Mouse (Mus musculus): ENCODE results near the gene Gm49392. TPM values are rescaled to one million over a fixed set of nuclear protein-coding genes. Genes with fewer than 3 reads are reported as not detected.

Gene Gm49392
- polyA plus RNA-seq, 1 experiment from 2014 or later = not detected

DNA sequence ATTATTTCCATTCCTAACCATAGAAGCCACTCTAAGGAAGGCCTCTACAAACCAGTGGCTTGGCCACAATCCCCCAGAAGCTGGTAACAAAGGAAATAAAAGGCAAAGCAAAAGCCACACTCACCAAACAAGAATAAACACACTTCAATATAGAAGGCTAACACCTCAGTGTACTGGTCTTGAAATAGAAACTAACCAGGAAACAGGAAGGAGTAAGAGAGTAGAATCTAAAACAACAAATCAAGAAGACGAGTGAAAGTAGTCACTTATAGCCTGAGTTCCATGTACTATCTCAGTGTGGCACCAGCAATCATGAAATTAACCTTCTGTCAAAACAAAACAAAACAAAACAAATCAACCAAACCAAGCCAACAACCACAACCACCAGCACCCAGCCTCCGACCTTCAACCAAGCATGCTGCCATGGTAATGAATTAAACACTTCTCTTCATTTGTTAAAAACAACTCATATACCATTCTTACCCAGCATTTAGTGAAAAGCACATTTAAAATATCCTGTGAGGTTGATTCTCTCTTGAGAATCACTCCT lies 57.3 kb downstream of the Gm49392 start:
- H3K4me1 ChIP-seq = no peaks in the 10 kb centered on the region
- H3K27ac ChIP-seq (replicated peaks) = no peak overlapping the region
- no peaks in the 10 kb centered on the region for H3K36me3 ChIP-seq
- no peak overlapping the region for H3K4me3 ChIP-seq
- no peak overlapping the region for H3K4me2 ChIP-seq (replicated peaks)
- H3K9ac ChIP-seq (replicated peaks) = no peak overlapping the region
- no peak for ATAC-seq (ENCODE audit: low FRiP score, low read depth)
- H3K9me3 ChIP-seq = no peaks in the 10 kb centered on the region
- 87% methylated on average over 2 of the region's 2 CpGs for WGBS
- H3K27me3 ChIP-seq = no peaks in the 10 kb centered on the region

DNA sequence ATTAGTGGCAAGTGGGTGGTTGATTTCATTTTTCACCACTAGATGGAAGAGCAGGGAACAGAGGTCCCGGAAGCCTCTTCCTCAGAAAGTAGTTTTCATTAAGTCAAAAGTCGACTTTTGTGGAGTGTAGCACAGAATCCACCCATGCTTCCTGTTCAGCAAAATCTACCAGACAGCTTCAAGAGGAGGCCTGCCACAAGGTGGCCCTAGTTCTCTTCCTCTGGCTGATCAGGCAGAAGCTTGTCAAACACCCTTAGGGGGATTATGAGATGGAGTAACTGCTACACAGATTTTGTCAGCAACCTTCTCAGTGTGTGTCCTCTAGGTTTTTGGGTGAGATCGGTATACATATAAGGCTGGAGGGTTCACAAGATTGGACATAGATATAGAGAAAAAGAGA lies 70.6 kb downstream of the Gm49392 start:
- H3K27ac ChIP-seq (replicated peaks) = no peak overlapping the region
- no peak overlapping the region for H3K9ac ChIP-seq (replicated peaks)
- H3K4me2 ChIP-seq (replicated peaks) = no peak overlapping the region
- no peak overlapping the region for H3K4me3 ChIP-seq
- no peaks in the 10 kb centered on the region for H3K27me3 ChIP-seq
- no peaks in the 10 kb centered on the region for H3K9me3 ChIP-seq
- no peak for ATAC-seq (ENCODE audit: low FRiP score, low read depth)
- 61% methylated on average over 3 of the region's 3 CpGs for WGBS
- H3K36me3 ChIP-seq = no peaks in the 10 kb centered on the region
- H3K4me1 ChIP-seq = no peaks in the 10 kb centered on the region

- Histone ChIP-seq H3K36me3 (no peaks in the 10 kb centered on the region), H3K9me3 (no peaks in the 10 kb centered on the region), H3K4me3 (no peak overlapping the region), H3K27ac (replicated peaks) (no peak overlapping the region), H3K4me1 (no peaks in the 10 kb centered on the region), H3K27me3 (no peaks in the 10 kb centered on the region), H3K9ac (replicated peaks) (no peak overlapping the region), H3K4me2 (replicated peaks) (no peak overlapping the region)
- ATAC-seq (ENCODE audit: low FRiP score, low read depth) = no peak
- WGBS = 62% methylated on average over 3 of the region's 3 CpGs
Measured at GRCm38 (mm10) chr13:60820486-60821175, 76.1 kb downstream of the Gm49392 start.

DNA sequence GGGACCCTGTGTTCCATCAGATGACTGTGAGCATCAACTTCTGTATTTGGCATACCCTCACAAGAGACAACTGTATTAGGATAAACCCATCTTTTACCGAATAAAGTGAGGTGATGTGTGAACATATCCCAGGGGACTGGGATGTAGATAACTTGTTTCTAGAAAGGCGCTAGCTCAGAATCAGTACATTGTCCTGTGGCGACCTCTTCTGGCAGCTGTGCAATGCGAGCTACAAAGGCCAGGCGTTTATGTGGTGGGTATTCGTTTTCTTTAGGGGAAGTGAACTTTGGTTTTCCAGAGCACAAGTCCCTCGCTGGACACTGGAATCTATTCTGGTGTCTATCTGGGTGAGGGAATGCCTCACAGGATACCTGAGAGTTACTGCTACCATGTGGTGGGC lies 77.2 kb downstream of the Gm49392 start:
- Histone ChIP-seq H3K36me3 (no peaks in the 10 kb centered on the region), H3K9ac (replicated peaks) (no peak overlapping the region), H3K9me3 (no peaks in the 10 kb centered on the region), H3K4me1 (no peaks in the 10 kb centered on the region), H3K27ac (replicated peaks) (no peak overlapping the region), H3K4me2 (replicated peaks) (no peak overlapping the region), H3K4me3 (no peak overlapping the region), H3K27me3 (no peaks in the 10 kb centered on the region)
- WGBS = 13% methylated on average over 7 of the region's 7 CpGs
- ATAC-seq (ENCODE audit: low FRiP score, low read depth) = no peak

DNA sequence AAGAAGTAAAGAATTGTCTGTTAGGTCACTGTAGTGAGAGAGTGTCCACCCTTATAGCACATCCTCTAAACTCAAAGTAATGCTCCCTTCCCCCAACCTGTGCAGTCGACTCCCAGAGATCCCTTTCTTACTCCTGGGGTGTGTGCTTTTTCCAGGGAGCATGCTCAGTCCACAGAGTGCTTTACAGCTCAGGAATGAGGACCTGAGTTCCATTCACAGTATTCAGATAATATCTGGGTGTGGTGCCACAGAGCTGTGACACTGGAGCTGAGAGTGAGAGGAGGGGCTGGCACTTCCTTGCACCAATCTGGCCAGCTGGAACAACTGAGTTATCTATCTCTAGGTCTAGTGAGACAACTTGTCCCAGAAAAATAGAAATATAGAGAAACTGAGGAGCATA lies 83.0 kb downstream of the Gm49392 start:
- no peaks in the 10 kb centered on the region for H3K36me3 ChIP-seq
- H3K4me1 ChIP-seq = no peaks in the 10 kb centered on the region
- ATAC-seq (ENCODE audit: low FRiP score, low read depth) = no peak
- H3K9me3 ChIP-seq = no peaks in the 10 kb centered on the region
- H3K4me2 ChIP-seq (replicated peaks) = no peak overlapping the region
- no peaks in the 10 kb centered on the region for H3K27me3 ChIP-seq
- H3K27ac ChIP-seq (replicated peaks) = no peak overlapping the region
- H3K9ac ChIP-seq (replicated peaks) = no peak overlapping the region
- WGBS = 60% methylated on average over 1 of the region's 1 CpGs
- H3K4me3 ChIP-seq = no peak overlapping the region

GRCm38 (mm10) chr13:60812768-60813167 lies 83.9 kb downstream of the Gm49392 start:
- Histone ChIP-seq H3K36me3 (no peaks in the 10 kb centered on the region), H3K27me3 (no peaks in the 10 kb centered on the region), H3K4me3 (no peak overlapping the region), H3K9me3 (no peaks in the 10 kb centered on the region), H3K4me2 (replicated peaks) (no peak overlapping the region), H3K9ac (replicated peaks) (no peak overlapping the region), H3K4me1 (no peaks in the 10 kb centered on the region), H3K27ac (replicated peaks) (no peak overlapping the region)
- 86% methylated on average over 6 of the region's 6 CpGs for WGBS
- ATAC-seq (ENCODE audit: low FRiP score, low read depth) = no peak

DNA sequence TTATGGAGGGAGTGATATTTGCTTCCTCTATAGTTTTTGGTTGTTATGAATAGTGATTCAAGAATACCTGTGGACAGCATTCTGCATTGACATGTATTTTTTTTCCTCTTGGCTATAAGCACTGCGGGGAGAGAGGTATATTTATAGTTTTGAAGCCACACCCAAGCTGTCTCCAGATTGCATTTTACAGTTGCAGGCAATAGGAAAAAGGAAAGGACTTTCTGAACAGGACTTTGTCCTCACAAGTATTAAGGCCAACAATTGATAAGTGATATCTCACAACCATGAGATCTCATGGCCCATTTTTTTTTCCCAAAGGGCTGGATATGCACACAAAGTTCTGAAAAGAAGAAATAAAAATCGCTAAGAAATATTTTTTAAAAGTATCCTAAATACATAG lies 87.0 kb downstream of the Gm49392 start:
- no peak overlapping the region for H3K9ac ChIP-seq (replicated peaks)
- no peak overlapping the region for H3K27ac ChIP-seq (replicated peaks)
- 78% methylated on average over 2 of the region's 2 CpGs for WGBS
- H3K4me2 ChIP-seq (replicated peaks) = no peak overlapping the region
- H3K4me3 ChIP-seq = no peak overlapping the region
- ATAC-seq (ENCODE audit: low FRiP score, low read depth) = no peak
- H3K27me3 ChIP-seq = no peaks in the 10 kb centered on the region
- no peaks in the 10 kb centered on the region for H3K4me1 ChIP-seq
- H3K36me3 ChIP-seq = no peaks in the 10 kb centered on the region
- H3K9me3 ChIP-seq = no peaks in the 10 kb centered on the region

GRCm38 (mm10) chr13:60802749-60803148 lies 93.9 kb downstream of the Gm49392 start, which contains the start of gene Ctsll3:
Gene Ctsll3, minus strand, starts transcription at chr13:60802849.
- no peaks in the 10 kb centered on the region for H3K27me3 ChIP-seq
- H3K36me3 ChIP-seq = no peaks in the 10 kb centered on the region
- H3K27ac ChIP-seq (replicated peaks) = no peak within 1 kb of the TSS
- H3K4me1 ChIP-seq = no peaks in the 10 kb centered on the region
- 84% methylated on average over 1 of the region's 1 CpGs for WGBS
- H3K9me3 ChIP-seq = no peaks in the 10 kb centered on the region
- no peak within 1 kb of the TSS for H3K4me2 ChIP-seq (replicated peaks)
- no peak within 1 kb of the TSS for H3K4me3 ChIP-seq
- ATAC-seq (ENCODE audit: low FRiP score, low read depth) = no peak
- no peak within 1 kb of the TSS for H3K9ac ChIP-seq (replicated peaks)

Other genes starting within 250 kb of the Gm49392 start
- not detected in 2 replicates for gene BC051665, start 110.5 kb downstream of the Gm49392 start, polyA plus RNA-seq (2016; fragmentation: Nextera tagmentation; extraction: Ambion mirVana)
- not detected in 2 replicates for gene Ctsll3, start 94.0 kb downstream of the Gm49392 start, polyA plus RNA-seq (2016; fragmentation: Nextera tagmentation; extraction: Ambion mirVana)
- gene 4930486L24Rik, start 32.4 kb downstream of the Gm49392 start, polyA plus RNA-seq (2016; fragmentation: Nextera tagmentation; extraction: Ambion mirVana) = 0.17 TPM in 1 of 2 replicates, not detected in the other
- gene Ctla2b, start 553 bp upstream of the Gm49392 start, polyA plus RNA-seq (2016; fragmentation: Nextera tagmentation; extraction: Ambion mirVana) = 2.0 and 2.7 TPM in 2 replicates
- not detected in 2 replicates for gene Tpbpb, start 8.0 kb upstream of the Gm49392 start, polyA plus RNA-seq (2016; fragmentation: Nextera tagmentation; extraction: Ambion mirVana)
- gene Gm49393, start 38.7 kb upstream of the Gm49392 start, polyA plus RNA-seq (2016; fragmentation: Nextera tagmentation; extraction: Ambion mirVana) = not detected in 2 replicates
- gene Gm49391, start 39.7 kb upstream of the Gm49392 start, polyA plus RNA-seq (2016; fragmentation: Nextera tagmentation; extraction: Ambion mirVana) = 1.4 TPM in 1 of 2 replicates, not detected in the other
- gene Ctla2a, start 39.7 kb upstream of the Gm49392 start, polyA plus RNA-seq (2016; fragmentation: Nextera tagmentation; extraction: Ambion mirVana) = 10.8 and 12.0 TPM in 2 replicates
- gene Tpbpa, start 45.1 kb upstream of the Gm49392 start, polyA plus RNA-seq (2016; fragmentation: Nextera tagmentation; extraction: Ambion mirVana) = not detected in 2 replicates
- gene Ctsj, start 109.1 kb upstream of the Gm49392 start, polyA plus RNA-seq (2016; fragmentation: Nextera tagmentation; extraction: Ambion mirVana) = not detected in 2 replicates
- not detected in 2 replicates for gene Ctsq, start 143.7 kb upstream of the Gm49392 start, polyA plus RNA-seq (2016; fragmentation: Nextera tagmentation; extraction: Ambion mirVana)

Data from midbrain, embryonic 12.5 days (tissue).